Mouse (Mus musculus) ES-E14 (cell line): ENCODE measurements at regions not wholly inside any gene's neighbourhood (a gene's known extent, or its start where the extent isn't known, plus 50 kb on each side); places are given as distances from the start of the nearest gene placed in this dataset.

Source experiments
- DNase-seq: peaks from one replicate; pipeline ENCODE4 v3.0.0-alpha.2; 2013; ENCODE audit warnings: low read depth, low spot score
- H3K27ac ChIP-seq: 2 replicates; pipeline ENCODE4 v1.5.1; 2012; ENCODE audit warnings: low read depth, mild to moderate bottlenecking, low read length, moderate library complexity, mixed read lengths; ENCODE audit not compliant: poor library complexity, insufficient read depth, severe bottlenecking
- H3K36me3 ChIP-seq: 2 replicates; pipeline ENCODE4 v1.6.1; 2012; ENCODE audit warnings: mild to moderate bottlenecking, low read length, moderate library complexity, mixed read lengths; ENCODE audit not compliant: control insufficient read depth, poor library complexity, insufficient read depth, severe bottlenecking
- H3K4me1 ChIP-seq, 2 experiments: fragments of 150-350 bp in 1 of 2; sonication (generic) in 1 of 2; 2 replicates each; pipeline ENCODE4 v1.6.1; 2012; ENCODE audit warnings: low read length in 2 of 2, mild to moderate bottlenecking in 1 of 2, mixed read lengths in 1 of 2; ENCODE audit not compliant: control insufficient read depth in 2 of 2, insufficient read depth in 2 of 2, poor library complexity in 1 of 2
- H3K4me3 ChIP-seq, 2 experiments: fragments of 150-350 bp in 1 of 2; sonication (generic) in 1 of 2; 2 replicates each; pipeline ENCODE4 v1.5.1; 2012; ENCODE audit warnings: low read length in 2 of 2, low read depth in 1 of 2, mild to moderate bottlenecking in 1 of 2, mixed read lengths in 1 of 2; ENCODE audit not compliant: insufficient read depth in 1 of 2, poor library complexity in 1 of 2, severe bottlenecking in 1 of 2
- H3K9ac ChIP-seq: 2 replicates; pipeline ENCODE4 v1.6.1; 2012; ENCODE audit warnings: low read depth, mild to moderate bottlenecking, low read length, mixed read lengths; ENCODE audit not compliant: poor library complexity, insufficient read depth, severe bottlenecking
- H3K9me3 ChIP-seq: fragments of 150-350 bp; sonication (generic); 2 replicates; pipeline ENCODE4 v1.6.1; 2012; ENCODE audit warnings: low read depth, mild to moderate bottlenecking, low read length; ENCODE audit not compliant: control insufficient read depth, insufficient read depth
- CHD2 ChIP-seq: IDR thresholded peaks from 2 replicates; pipeline ENCODE4 v1.6.1; 2014; ENCODE audit warnings: mild to moderate bottlenecking, low read depth, low read length, inconsistent platforms
- HCFC1 ChIP-seq: IDR thresholded peaks from 2 replicates; pipeline ENCODE4 v1.6.1; 2012; ENCODE audit warnings: low read length, inconsistent platforms, borderline replicate concordance; ENCODE audit not compliant: insufficient read depth
- MAFK ChIP-seq: IDR thresholded peaks from 2 replicates; pipeline ENCODE4 v1.6.1; 2014; ENCODE audit warnings: mild to moderate bottlenecking, low read depth, low read length, inconsistent platforms; ENCODE audit not compliant: insufficient read depth
- ZC3H11A ChIP-seq: IDR thresholded peaks from 2 replicates; pipeline ENCODE4 v1.6.1; 2012; ENCODE audit warnings: low read depth, mild to moderate bottlenecking, inconsistent platforms, low read length, borderline replicate concordance
- ZNF384 ChIP-seq: IDR thresholded peaks from 2 replicates; pipeline ENCODE4 v1.6.1; 2012; ENCODE audit warnings: low read depth, low read length, inconsistent platforms
- in situ Hi-C, 2 experiments: fragments of 600-800 bp; cut with MboI; formaldehyde crosslinking; loops; one replicate each; pipeline ENCODE4 v1.15.1; 2025; ENCODE audit warnings: low sequenced_read_pairs in 2 of 2, inconsistent platforms in 1 of 2; ENCODE audit not compliant: unreplicated experiment in 2 of 2

DNA sequence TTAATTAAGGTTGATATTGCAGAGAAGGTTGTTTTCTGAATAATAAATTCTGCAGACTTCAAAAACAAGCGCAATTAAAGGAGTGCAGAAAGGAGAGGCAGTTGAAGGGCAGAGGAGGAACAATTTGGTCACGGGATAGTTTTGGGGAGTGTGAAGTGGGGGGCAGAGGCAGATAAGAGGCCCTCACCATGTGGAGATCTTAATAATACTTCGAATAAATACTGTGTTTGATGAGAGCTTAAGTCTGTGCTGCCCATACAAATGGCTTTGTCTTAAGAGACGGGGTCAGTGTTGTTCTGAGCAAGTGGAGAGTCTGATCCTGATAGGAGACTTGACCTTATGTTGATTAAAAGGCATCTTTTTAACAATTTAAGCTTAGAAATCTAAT lies 221.5 kb upstream of the Ppp2r3a start:
- DNase-seq: no peak
- Histone ChIP-seq H3K4me3 (no peak overlapping the region), H3K9ac (no peak overlapping the region), H3K4me1 (0 out of 4 replicates have a peak, but pooled peaks cover 0 to 2% of the 10 kb centered on the region in 2 experiments), H3K9me3 (no peaks in the 10 kb centered on the region), H3K36me3 (no peaks in the 10 kb centered on the region), H3K27ac (no peak overlapping the region)
- in situ Hi-C loops: no loop called here
- TF ChIP-seq CHD2 (no peak), ZNF384 (no peak), HCFC1 (no peak), ZC3H11A (no peak), MAFK (no peak)

DNA sequence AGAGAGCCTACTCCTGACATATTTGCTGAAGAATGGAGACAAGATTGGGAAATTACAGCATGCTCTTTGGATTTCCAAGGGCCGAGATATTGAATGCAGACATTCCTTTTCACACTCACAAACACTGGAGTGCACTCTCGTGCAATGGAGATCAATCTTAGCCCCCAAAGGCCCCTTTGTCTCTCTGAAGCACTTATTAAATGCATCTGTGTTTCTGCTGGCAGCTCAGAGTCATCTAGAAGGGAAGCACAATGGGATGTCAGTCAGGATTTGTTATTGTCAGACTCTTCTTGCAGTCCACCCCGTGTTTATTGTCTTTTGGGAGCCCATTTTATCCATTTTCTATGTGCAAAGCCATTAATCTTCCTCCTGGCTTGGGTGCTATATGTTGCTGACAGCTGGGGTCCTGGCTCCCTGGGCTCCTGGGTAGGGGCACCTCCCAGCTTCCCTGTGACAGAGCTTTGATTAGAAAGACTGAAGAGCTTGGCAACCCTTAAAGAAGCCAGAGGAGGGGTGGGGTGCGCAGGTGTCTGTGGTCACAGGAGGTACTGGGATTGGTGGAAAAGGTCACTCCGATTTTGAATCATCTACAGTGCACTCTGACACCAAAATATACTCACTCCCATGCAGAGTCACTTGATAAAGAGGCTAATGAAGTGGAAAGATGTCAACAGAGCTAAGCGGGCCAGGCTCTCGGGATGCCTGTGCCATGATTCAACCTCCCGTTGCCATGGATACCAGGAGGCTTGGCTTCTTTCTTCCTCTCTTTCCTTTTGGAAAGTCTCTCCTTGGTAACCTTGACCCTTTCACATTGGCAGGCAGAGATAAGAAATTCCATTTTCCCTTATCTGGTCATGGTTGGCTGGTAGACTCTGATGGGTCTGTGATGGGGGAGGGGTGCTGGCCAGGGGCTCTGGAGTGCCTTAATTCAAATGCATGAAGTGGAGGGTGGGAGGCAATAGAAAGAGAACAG lies 220.8 kb upstream of the Ppp2r3a start:
- H3K9ac ChIP-seq: no peak overlapping the region
- no peak for TF ChIP-seq MAFK
- no peak for TF ChIP-seq ZNF384
- no peak for TF ChIP-seq CHD2
- TF ChIP-seq HCFC1: no peak
- no peak for TF ChIP-seq ZC3H11A
- no peak overlapping the region for H3K27ac ChIP-seq
- H3K9me3 ChIP-seq: no peaks in the 10 kb centered on the region
- no peaks in the 10 kb centered on the region for H3K36me3 ChIP-seq
- DNase-seq: peak; percentile 33
- no peak overlapping the region for H3K4me3 ChIP-seq
- 0 out of 4 replicates have a peak, but pooled peaks cover 0 to 2% of the 10 kb centered on the region in 2 experiments for H3K4me1 ChIP-seq
- in situ Hi-C loops: no loop called here

GRCm38 (mm10) chr9:101471665-101472064 lies 220.1 kb upstream of the Ppp2r3a start:
- no peak for DNase-seq
- Histone ChIP-seq H3K36me3 (no peaks in the 10 kb centered on the region), H3K4me3 (no peak overlapping the region), H3K9me3 (no peaks in the 10 kb centered on the region), H3K27ac (no peak overlapping the region), H3K4me1 (0 out of 4 replicates have a peak, but pooled peaks cover 0 to 2% of the 10 kb centered on the region in 2 experiments), H3K9ac (no peak overlapping the region)
- TF ChIP-seq MAFK (no peak), ZNF384 (no peak), HCFC1 (no peak), ZC3H11A (no peak), CHD2 (no peak)
- in situ Hi-C loops: no loop called here

- H3K9ac ChIP-seq: no peak overlapping the region
- DNase-seq: no peak
- TF ChIP-seq MAFK (no peak), CHD2 (no peak), ZC3H11A (no peak), ZNF384 (no peak), HCFC1 (no peak)
- no peak overlapping the region for H3K4me3 ChIP-seq
- in situ Hi-C loops: no loop called here
- 0 out of 4 replicates have a peak, but pooled peaks cover 0 to 2% of the 10 kb centered on the region in 2 experiments for H3K4me1 ChIP-seq
- H3K27ac ChIP-seq: no peak overlapping the region
- no peaks in the 10 kb centered on the region for H3K9me3 ChIP-seq
- H3K36me3 ChIP-seq: no peaks in the 10 kb centered on the region
Measured at GRCm38 (mm10) chr9:101469756-101470155, 218.2 kb upstream of the Ppp2r3a start.
